Mouse (Mus musculus) spleen, adult 2 months (tissue): Measurements from ENCODE around the gene Il11.

ENCODE experiments used
- CTCF ChIP-seq: fragments of 200-500 bp; IDR thresholded peaks from 2 replicates; pipeline ENCODE4 v1.5.1; 2011; ENCODE audit warnings: mild to moderate bottlenecking, inconsistent platforms; ENCODE audit not compliant: insufficient read depth, insufficient read length, insufficient replicate concordance; ENCODE audit errors: extremely low read depth
- POLR2A ChIP-seq: fragments of 200-500 bp; IDR thresholded peaks from 2 replicates; pipeline ENCODE4 v1.6.1; 2011; ENCODE audit warnings: low read depth, low read length, inconsistent platforms

- TF ChIP-seq CTCF (no peak), POLR2A (no peak)
These were observed 37.8 kb downstream of the Il11 start for GRCm38 (mm10) chr7:4744886-4745285.
